Mouse (Mus musculus): ENCODE measurements around the gene Gria1. TPM values are rescaled to one million over a fixed set of nuclear protein-coding genes. Genes with fewer than 3 reads are reported as not detected.

The Gria1 gene
- total RNA-seq, 1 experiment, result 0.13 TPM

GRCm38 (mm10) chr11:57274687-57275086, 263.5 kb downstream of the Gria1 start:
- in situ Hi-C loops (cut with MboI; ENCODE audit: low sequenced_read_pairs in 2 of 2, unreplicated experiment in 2 of 2), result no loop called here

GRCm38 (mm10) chr11:57278056-57278455, 266.9 kb downstream of the Gria1 start:
- no peak overlapping the region for H3K27ac ChIP-seq (ENCODE audit: insufficient read depth, low read depth, low read length, poor library complexity, severe bottlenecking)

More at GRCm38 (mm10) chr11:57274687-57275086, 263.5 kb downstream of the Gria1 start:
- no peak for TF ChIP-seq HCFC1 (IDR thresholded peaks at IDR 0.05; ENCODE audit: borderline replicate concordance, insufficient read depth, low read length)
- no peak for TF ChIP-seq ZC3H11A (IDR thresholded peaks at IDR 0.05; ENCODE audit: borderline replicate concordance, low read depth, low read length)
- no peak for TF ChIP-seq MAFK (IDR thresholded peaks at IDR 0.05; ENCODE audit: insufficient read depth, low read depth, low read length)
- no peak for TF ChIP-seq CHD2 (IDR thresholded peaks at IDR 0.05; ENCODE audit: low read depth, low read length)
- no peak for DNase-seq (ENCODE audit: low read depth, low spot score)
- H3K27ac ChIP-seq (ENCODE audit: insufficient read depth, low read depth, low read length, poor library complexity, severe bottlenecking), result no peak overlapping the region
- no peaks in the 10 kb centered on the region for H3K9me3 ChIP-seq (ENCODE audit: control insufficient read depth, insufficient read depth, low read depth, low read length)
- H3K36me3 ChIP-seq (ENCODE audit: control insufficient read depth, insufficient read depth, low read length, poor library complexity, severe bottlenecking), result no peaks in the 10 kb centered on the region
- no peaks in the 10 kb centered on the region for H3K4me1 ChIP-seq (ENCODE audit: control insufficient read depth in 2 of 2, insufficient read depth in 2 of 2, low read length in 2 of 2, poor library complexity in 1 of 2)
- H3K9ac ChIP-seq (ENCODE audit: insufficient read depth, low read depth, low read length, poor library complexity, severe bottlenecking), result no peak overlapping the region
- H3K4me3 ChIP-seq (ENCODE audit: insufficient read depth in 1 of 2, low read depth in 1 of 2, low read length in 2 of 2, poor library complexity in 1 of 2, severe bottlenecking in 1 of 2), result no peak overlapping the region

GRCm38 (mm10) chr11:57286119-57286518, 274.9 kb downstream of the Gria1 start:
- no peak overlapping the region for H3K9ac ChIP-seq (ENCODE audit: insufficient read depth, low read depth, low read length, poor library complexity, severe bottlenecking)
- no peaks in the 10 kb centered on the region for H3K36me3 ChIP-seq (ENCODE audit: control insufficient read depth, insufficient read depth, low read length, poor library complexity, severe bottlenecking)
- H3K27ac ChIP-seq (ENCODE audit: insufficient read depth, low read depth, low read length, poor library complexity, severe bottlenecking), result no peak overlapping the region
- in situ Hi-C loops (cut with MboI; ENCODE audit: low sequenced_read_pairs in 2 of 2, unreplicated experiment in 2 of 2), result no loop called here
- no peaks in the 10 kb centered on the region for H3K9me3 ChIP-seq (ENCODE audit: control insufficient read depth, insufficient read depth, low read depth, low read length)
- H3K4me3 ChIP-seq (ENCODE audit: insufficient read depth in 1 of 2, low read depth in 1 of 2, low read length in 2 of 2, poor library complexity in 1 of 2, severe bottlenecking in 1 of 2), result no peak overlapping the region
- no peak for DNase-seq (ENCODE audit: low read depth, low spot score)
- no peaks in the 10 kb centered on the region for H3K4me1 ChIP-seq (ENCODE audit: control insufficient read depth in 2 of 2, insufficient read depth in 2 of 2, low read length in 2 of 2, poor library complexity in 1 of 2)
- TF ChIP-seq ZNF384 (IDR thresholded peaks at IDR 0.05; ENCODE audit: low read depth, low read length) (no peak), MAFK (IDR thresholded peaks at IDR 0.05; ENCODE audit: insufficient read depth, low read depth, low read length) (no peak), CHD2 (IDR thresholded peaks at IDR 0.05; ENCODE audit: low read depth, low read length) (no peak), ZC3H11A (IDR thresholded peaks at IDR 0.05; ENCODE audit: borderline replicate concordance, low read depth, low read length) (no peak), HCFC1 (IDR thresholded peaks at IDR 0.05; ENCODE audit: borderline replicate concordance, insufficient read depth, low read length) (no peak)

More at GRCm38 (mm10) chr11:57278056-57278455, 266.9 kb downstream of the Gria1 start:
- no peaks in the 10 kb centered on the region for H3K9me3 ChIP-seq (ENCODE audit: control insufficient read depth, insufficient read depth, low read depth, low read length)
- H3K36me3 ChIP-seq (ENCODE audit: control insufficient read depth, insufficient read depth, low read length, poor library complexity, severe bottlenecking), result no peaks in the 10 kb centered on the region
- TF ChIP-seq CHD2 (IDR thresholded peaks at IDR 0.05; ENCODE audit: low read depth, low read length) (no peak), ZC3H11A (IDR thresholded peaks at IDR 0.05; ENCODE audit: borderline replicate concordance, low read depth, low read length) (no peak)
- no peak overlapping the region for H3K4me3 ChIP-seq (ENCODE audit: insufficient read depth in 1 of 2, low read depth in 1 of 2, low read length in 2 of 2, poor library complexity in 1 of 2, severe bottlenecking in 1 of 2)
- DNase-seq (ENCODE audit: low read depth, low spot score), result no peak
- H3K9ac ChIP-seq (ENCODE audit: insufficient read depth, low read depth, low read length, poor library complexity, severe bottlenecking), result no peak overlapping the region
- in situ Hi-C loops (cut with MboI; ENCODE audit: low sequenced_read_pairs in 2 of 2, unreplicated experiment in 2 of 2), result no loop called here
- H3K4me1 ChIP-seq (ENCODE audit: control insufficient read depth in 2 of 2, insufficient read depth in 2 of 2, low read length in 2 of 2, poor library complexity in 1 of 2), result no peaks in the 10 kb centered on the region

- TF ChIP-seq HCFC1 (IDR thresholded peaks at IDR 0.05; ENCODE audit: borderline replicate concordance, insufficient read depth, low read length), result no peak
- no peak for TF ChIP-seq MAFK (IDR thresholded peaks at IDR 0.05; ENCODE audit: insufficient read depth, low read depth, low read length)
- no peak for TF ChIP-seq ZNF384 (IDR thresholded peaks at IDR 0.05; ENCODE audit: low read depth, low read length)
- TF ChIP-seq ZC3H11A (IDR thresholded peaks at IDR 0.05; ENCODE audit: borderline replicate concordance, low read depth, low read length), result no peak
- Histone ChIP-seq H3K36me3 (ENCODE audit: control insufficient read depth, insufficient read depth, low read length, poor library complexity, severe bottlenecking) (no peaks in the 10 kb centered on the region), H3K4me3 (ENCODE audit: insufficient read depth in 1 of 2, low read depth in 1 of 2, low read length in 2 of 2, poor library complexity in 1 of 2, severe bottlenecking in 1 of 2) (no peak overlapping the region), H3K4me1 (ENCODE audit: control insufficient read depth in 2 of 2, insufficient read depth in 2 of 2, low read length in 2 of 2, poor library complexity in 1 of 2) (no peaks in the 10 kb centered on the region), H3K9ac (ENCODE audit: insufficient read depth, low read depth, low read length, poor library complexity, severe bottlenecking) (no peak overlapping the region), H3K27ac (ENCODE audit: insufficient read depth, low read depth, low read length, poor library complexity, severe bottlenecking) (no peak overlapping the region), H3K9me3 (ENCODE audit: control insufficient read depth, insufficient read depth, low read depth, low read length) (no peaks in the 10 kb centered on the region)
- in situ Hi-C loops (cut with MboI; ENCODE audit: low sequenced_read_pairs in 2 of 2, unreplicated experiment in 2 of 2), result no loop called here
- DNase-seq (ENCODE audit: low read depth, low spot score), result no peak
Observed at GRCm38 (mm10) chr11:57297376-57297775, 286.2 kb downstream of the Gria1 start.

- in situ Hi-C loops (cut with MboI; ENCODE audit: low sequenced_read_pairs in 2 of 2, unreplicated experiment in 2 of 2), result no loop called here
- Histone ChIP-seq H3K27ac (ENCODE audit: insufficient read depth, low read depth, low read length, poor library complexity, severe bottlenecking) (no peak overlapping the region), H3K36me3 (ENCODE audit: control insufficient read depth, insufficient read depth, low read length, poor library complexity, severe bottlenecking) (no peaks in the 10 kb centered on the region), H3K4me3 (ENCODE audit: insufficient read depth in 1 of 2, low read depth in 1 of 2, low read length in 2 of 2, poor library complexity in 1 of 2, severe bottlenecking in 1 of 2) (no peak overlapping the region), H3K9me3 (ENCODE audit: control insufficient read depth, insufficient read depth, low read depth, low read length) (no peaks in the 10 kb centered on the region), H3K4me1 (ENCODE audit: control insufficient read depth in 2 of 2, insufficient read depth in 2 of 2, low read length in 2 of 2, poor library complexity in 1 of 2) (no peaks in the 10 kb centered on the region), H3K9ac (ENCODE audit: insufficient read depth, low read depth, low read length, poor library complexity, severe bottlenecking) (no peak overlapping the region)
- TF ChIP-seq ZC3H11A (IDR thresholded peaks at IDR 0.05; ENCODE audit: borderline replicate concordance, low read depth, low read length), result no peak
- DNase-seq (ENCODE audit: low read depth, low spot score), result no peak
Observed at GRCm38 (mm10) chr11:57298263-57298662, 287.1 kb downstream of the Gria1 start.

Measured in ES-E14 (cell line).